Mouse (Mus musculus): ENCODE measurements around the gene Vmn2r47.
"Not testable (repeated sequence)": the region's sequence is repeated elsewhere in the genome, so short reads cannot be mapped to it uniquely, and the experiment has no call there.

- TF ChIP-seq MAFK (IDR thresholded peaks at IDR 0.05; ENCODE audit: insufficient read depth, low read depth, low read length); HCFC1 (IDR thresholded peaks at IDR 0.05; ENCODE audit: borderline replicate concordance, insufficient read depth, low read length); CHD2 (IDR thresholded peaks at IDR 0.05; ENCODE audit: low read depth, low read length): not testable (repeated sequence)
Observed at GRCm38 (mm10) chr7:9841225-9841624, at the start of gene Vmn2r47.

Data from ES-E14 (cell line).